Mouse (Mus musculus) midbrain, embryonic 16.5 days (tissue): ENCODE data around the gene Ism2. TPM values are rescaled to one million over a fixed set of nuclear protein-coding genes. Genes with fewer than 3 reads are reported as not detected.

ENCODE experiments used
- ATAC-seq: fragments of 200-750 bp; cut with Nextera tagmentation; 2 replicates; pipeline ENCODE4 v1.8.0; 2017; ENCODE audit warnings: moderate TSS enrichment
- H3K27ac ChIP-seq: fragments of 300-500 bp; sonication (generic); 2 replicates; pipeline ENCODE4 v1.5.1; 2014; ENCODE audit warnings: mild to moderate bottlenecking, low read length, mixed read lengths
- H3K27me3 ChIP-seq: fragments of 300-500 bp; sonication (generic); 2 replicates; pipeline ENCODE4 v1.6.1; 2014; ENCODE audit warnings: low read depth, low read length, mixed read lengths; ENCODE audit not compliant: control insufficient read depth, insufficient read depth
- H3K36me3 ChIP-seq: fragments of 300-500 bp; sonication (generic); 2 replicates; pipeline ENCODE4 v1.6.1; 2014; ENCODE audit warnings: mild to moderate bottlenecking, low read length, moderate library complexity, mixed read lengths; ENCODE audit not compliant: control insufficient read depth, insufficient read depth
- H3K4me1 ChIP-seq: fragments of 300-500 bp; sonication (generic); 2 replicates; pipeline ENCODE4 v1.6.1; 2014; ENCODE audit warnings: mild to moderate bottlenecking, low read length, mixed read lengths; ENCODE audit not compliant: control insufficient read depth, insufficient read depth
- H3K4me2 ChIP-seq: fragments of 300-500 bp; sonication (generic); 2 replicates; pipeline ENCODE4 v1.6.1; 2014; ENCODE audit warnings: mild to moderate bottlenecking, low read length, mixed read lengths
- H3K4me3 ChIP-seq: fragments of 300-500 bp; sonication (generic); 2 replicates; pipeline ENCODE4 v1.5.1; 2014; ENCODE audit warnings: low read depth, mild to moderate bottlenecking, low read length, moderate library complexity, mixed read lengths
- H3K9ac ChIP-seq: fragments of 300-500 bp; sonication (generic); 2 replicates; pipeline ENCODE4 v1.6.1; 2014; ENCODE audit warnings: low read depth, low read length, mixed read lengths
- H3K9me3 ChIP-seq: fragments of 300-500 bp; sonication (generic); replicated peaks from 2 replicates; pipeline ENCODE4 v1.6.1; 2014; ENCODE audit warnings: mild to moderate bottlenecking, low read length, mixed read lengths; ENCODE audit not compliant: control insufficient read depth, poor library complexity, severe bottlenecking
- WGBS: fragments of 180-500 bp; shearing (Covaris S2); extraction: QIAGEN DNeasy Blood & Tissue Kit; methylation state at CpG from one replicate; pipeline ENCODE4 v1.1.7; 2014; 5-methylcytosine and 5-hydroxymethylcytosine counted together
- polyA plus RNA-seq: library from polyadenylated mRNA; unstranded; fragments of >200 nt; fragmentation: Nextera tagmentation; extraction: Ambion mirVana; gene quantifications from 2 replicates; pipeline ENCODE4 v1.2.1, GENCODE M21; 2015

Ism2 gene
- 2.1 and 2.2 TPM in 2 replicates for polyA plus RNA-seq

GRCm38 (mm10) chr12:87299657-87300440, at the start of gene Ism2:
Ism2 (minus strand) TSS chr12:87299705.
- H3K9me3 ChIP-seq = no peaks in the 10 kb centered on the region
- peaks cover 9% of the 10 kb centered on the region; the same call in 1 of the 2 replicates for H3K4me1 ChIP-seq
- peaks cover 14% of the 10 kb centered on the region; the same call in 1 of the 2 replicates for H3K27me3 ChIP-seq
- no peaks in the 10 kb centered on the region for H3K36me3 ChIP-seq
- peak; percentile 84 for ATAC-seq
- H3K27ac ChIP-seq = no peak within 1 kb of the TSS
- peak within 1 kb of the TSS; percentile 80 for H3K4me3 ChIP-seq
- WGBS = under 1% methylated on average over 69 of the region's 86 CpGs
- peak within 1 kb of the TSS; percentile 79 for H3K4me2 ChIP-seq
- peak within 1 kb of the TSS; percentile 60 for H3K9ac ChIP-seq

- Histone ChIP-seq H3K27ac (no peak overlapping the region), H3K4me1 (no peaks in the 10 kb centered on the region), H3K4me2 (no peak overlapping the region), H3K9ac (no peak overlapping the region), H3K9me3 (no peaks in the 10 kb centered on the region), H3K4me3 (no peak overlapping the region), H3K36me3 (peaks cover 4% of the 10 kb centered on the region; the same call in 1 of the 2 replicates), H3K27me3 (no peaks in the 10 kb centered on the region)
- no peak for ATAC-seq
- WGBS = 82% methylated on average over 2 of the region's 2 CpGs
These were observed 48.5 kb upstream of the Ism2 start for GRCm38 (mm10) chr12:87348029-87348428.

GRCm38 (mm10) chr12:87347511-87347910, 48.0 kb upstream of the Ism2 start:
- no peaks in the 10 kb centered on the region for H3K27me3 ChIP-seq
- peaks cover 4% of the 10 kb centered on the region; the same call in 1 of the 2 replicates for H3K36me3 ChIP-seq
- 97% methylated on average over 2 of the region's 2 CpGs for WGBS
- H3K4me3 ChIP-seq = no peak overlapping the region
- H3K4me2 ChIP-seq = no peak overlapping the region
- H3K27ac ChIP-seq = no peak overlapping the region
- no peaks in the 10 kb centered on the region for H3K9me3 ChIP-seq
- H3K9ac ChIP-seq = no peak overlapping the region
- no peak for ATAC-seq
- H3K4me1 ChIP-seq = no peaks in the 10 kb centered on the region

- H3K9ac ChIP-seq = no peak overlapping the region
- H3K4me1 ChIP-seq = no peaks in the 10 kb centered on the region
- no peak overlapping the region for H3K4me3 ChIP-seq
- H3K9me3 ChIP-seq = no peaks in the 10 kb centered on the region
- no peak overlapping the region for H3K27ac ChIP-seq
- H3K36me3 ChIP-seq = peaks cover 11% of the 10 kb centered on the region
- H3K4me2 ChIP-seq = no peak overlapping the region
- H3K27me3 ChIP-seq = no peaks in the 10 kb centered on the region
- no peak for ATAC-seq
These were observed 43.6 kb upstream of the Ism2 start for GRCm38 (mm10) chr12:87343084-87343605.

GRCm38 (mm10) chr12:87338082-87338481, 38.6 kb upstream of the Ism2 start:
- no peaks in the 10 kb centered on the region for H3K27me3 ChIP-seq
- no peak for ATAC-seq
- H3K4me3 ChIP-seq = no peak overlapping the region
- H3K4me2 ChIP-seq = no peak overlapping the region
- peaks cover 7% of the 10 kb centered on the region; the same call in 1 of the 2 replicates for H3K36me3 ChIP-seq
- no peaks in the 10 kb centered on the region for H3K4me1 ChIP-seq
- no peak overlapping the region for H3K9ac ChIP-seq
- H3K27ac ChIP-seq = no peak overlapping the region
- 93% methylated on average over 4 of the region's 4 CpGs for WGBS
- no peaks in the 10 kb centered on the region for H3K9me3 ChIP-seq

GRCm38 (mm10) chr12:87334886-87335285, 35.4 kb upstream of the Ism2 start:
- no peak for ATAC-seq
- Histone ChIP-seq H3K4me1 (peaks cover 3% of the 10 kb centered on the region; the same call in 1 of the 2 replicates), H3K36me3 (no peaks in the 10 kb centered on the region), H3K9me3 (no peaks in the 10 kb centered on the region), H3K4me3 (no peak overlapping the region), H3K27ac (no peak overlapping the region), H3K4me2 (no peak overlapping the region), H3K27me3 (no peaks in the 10 kb centered on the region), H3K9ac (no peak overlapping the region)
- WGBS = 24% methylated on average over 2 of the region's 2 CpGs

GRCm38 (mm10) chr12:87333794-87334193, 34.3 kb upstream of the Ism2 start:
- Histone ChIP-seq H3K4me3 (no peak overlapping the region), H3K9ac (no peak overlapping the region), H3K36me3 (no peaks in the 10 kb centered on the region), H3K4me2 (no peak overlapping the region), H3K27me3 (no peaks in the 10 kb centered on the region), H3K27ac (no peak overlapping the region), H3K4me1 (peaks cover 3% of the 10 kb centered on the region; the same call in 1 of the 2 replicates), H3K9me3 (no peaks in the 10 kb centered on the region)
- ATAC-seq = no peak

- 87% methylated on average over 4 of the region's 4 CpGs for WGBS
- Histone ChIP-seq H3K27me3 (no peaks in the 10 kb centered on the region), H3K36me3 (no peaks in the 10 kb centered on the region), H3K4me3 (no peak overlapping the region), H3K4me2 (no peak overlapping the region), H3K27ac (no peak overlapping the region), H3K4me1 (peaks cover 10% of the 10 kb centered on the region), H3K9me3 (no peaks in the 10 kb centered on the region), H3K9ac (no peak overlapping the region)
- no peak for ATAC-seq
These were observed 33.0 kb upstream of the Ism2 start for GRCm38 (mm10) chr12:87332511-87332910.

GRCm38 (mm10) chr12:87331908-87332307, 32.4 kb upstream of the Ism2 start:
- ATAC-seq = no peak
- Histone ChIP-seq H3K4me3 (no peak overlapping the region), H3K9me3 (no peaks in the 10 kb centered on the region), H3K27me3 (no peaks in the 10 kb centered on the region), H3K4me1 (peaks cover 15% of the 10 kb centered on the region), H3K36me3 (no peaks in the 10 kb centered on the region), H3K27ac (no peak overlapping the region), H3K9ac (no peak overlapping the region), H3K4me2 (no peak overlapping the region)
- 23% methylated on average over 5 of the region's 5 CpGs for WGBS
